Comparison of ENCODE assay signal across 19 mouse cellular contexts in genomic region chr5:9417098-9417497, GRCm38 (mm10).
"Had no signal": no experiment of that assay in that cellular context is flagged by ENCODE, and none has a peak within 500 bp of the region (broad histone marks: within the 10 kb centered on the region; RNA-seq: fewer than 3 reads in every experiment).

No protein-coding gene starts in this region.

- H3K4me3 ChIP-seq: limb, embryonic 12.5 days; limb, embryonic 15.5 days; liver, embryonic 12.5 days; liver, embryonic 15.5 days; midbrain, embryonic 12.5 days; midbrain, embryonic 15.5 days; myocyte had no signal

- H3K4me2 ChIP-seq: limb, embryonic 12.5 days; limb, embryonic 15.5 days; liver, embryonic 12.5 days; liver, embryonic 15.5 days; midbrain, embryonic 12.5 days; midbrain, embryonic 15.5 days had no signal

- H3K9me3 ChIP-seq: limb, embryonic 12.5 days; limb, embryonic 15.5 days; liver, embryonic 12.5 days; liver, embryonic 15.5 days; midbrain, embryonic 12.5 days; midbrain, embryonic 15.5 days had no signal

- ATAC-seq: liver, embryonic 12.5 days; midbrain, embryonic 15.5 days had no signal

- H3K9ac ChIP-seq: limb, embryonic 12.5 days; limb, embryonic 15.5 days; liver, embryonic 12.5 days; liver, embryonic 15.5 days; midbrain, embryonic 12.5 days; midbrain, embryonic 15.5 days had no signal

- H3K27me3 ChIP-seq: limb, embryonic 12.5 days; limb, embryonic 15.5 days; liver, embryonic 12.5 days; liver, embryonic 15.5 days; midbrain, embryonic 12.5 days; midbrain, embryonic 15.5 days had no signal

- H3K27ac ChIP-seq: limb, embryonic 12.5 days; limb, embryonic 15.5 days; liver, embryonic 12.5 days; liver, embryonic 15.5 days; midbrain, embryonic 12.5 days; midbrain, embryonic 15.5 days had no signal

- H3K4me1 ChIP-seq: limb, embryonic 12.5 days; limb, embryonic 15.5 days; liver, embryonic 12.5 days; liver, embryonic 15.5 days; midbrain, embryonic 12.5 days; midbrain, embryonic 15.5 days had no signal

- DNase-seq: kidney, adult 18-20 months; kidney, adult 9 months; kidney, postnatal 14 days; kidney, postnatal 4 days; left cerebral cortex, postnatal 4 days; lung, adult 2 months; lung, postnatal 36 days; retina, postnatal 1 day; right cerebral cortex, postnatal 25 days; spleen, adult 18-20 months; thymus, adult 18-20 months; thymus, postnatal 36 days had no signal

- H3K36me3 ChIP-seq: limb, embryonic 12.5 days; limb, embryonic 15.5 days; liver, embryonic 12.5 days; liver, embryonic 15.5 days; midbrain, embryonic 12.5 days; midbrain, embryonic 15.5 days had no signal
